Mouse (Mus musculus): ENCODE results near the gene AI413582. TPM values are rescaled to one million over a fixed set of nuclear protein-coding genes. Genes with fewer than 3 reads are reported as not detected.

The AI413582 gene
- polyA plus RNA-seq, 1 experiment from 2014 or later = 28.4 TPM

GRCm38 (mm10) chr17:27586661-27587060, 21.1 kb upstream of the AI413582 start:
- H3K4me3 ChIP-seq (ENCODE audit: low read depth, low read length) = no peak overlapping the region
- no peak overlapping the region for H3K9ac ChIP-seq (ENCODE audit: low read depth, low read length)
- H3K27me3 ChIP-seq (replicated peaks; ENCODE audit: control insufficient read depth, insufficient read depth, low read length) = no peaks in the 10 kb centered on the region
- 46% methylated on average over 9 of the region's 9 CpGs for WGBS
- H3K36me3 ChIP-seq (ENCODE audit: control insufficient read depth, insufficient read depth, low read length) = peaks cover 15% of the 10 kb centered on the region; the same call in 1 of the 2 replicates
- DNase-seq (ENCODE audit: low spot score) = no peak
- H3K9me3 ChIP-seq (ENCODE audit: control insufficient read depth, low read length) = no peaks in the 10 kb centered on the region
- no peak overlapping the region for H3K4me2 ChIP-seq
- peaks cover 43% of the 10 kb centered on the region for H3K4me1 ChIP-seq (replicated peaks; ENCODE audit: control insufficient read depth, insufficient read depth, low read length)
- no peak for ATAC-seq (replicated peaks; ENCODE audit: low FRiP score)
- H3K27ac ChIP-seq (ENCODE audit: low read depth, low read length) = no peak overlapping the region

GRCm38 (mm10) chr17:27583185-27583894, 17.8 kb upstream of the AI413582 start:
- no peak overlapping the region for H3K4me3 ChIP-seq (ENCODE audit: low read depth, low read length)
- DNase-seq (ENCODE audit: low spot score) = no peak
- H3K36me3 ChIP-seq (ENCODE audit: control insufficient read depth, insufficient read depth, low read length) = peaks cover 37% of the 10 kb centered on the region
- no peak overlapping the region for H3K4me2 ChIP-seq
- 68% methylated on average over 13 of the region's 13 CpGs for WGBS
- peaks cover 44% of the 10 kb centered on the region for H3K4me1 ChIP-seq (replicated peaks; ENCODE audit: control insufficient read depth, insufficient read depth, low read length)
- peak overlapping the region; percentile 8; the same call in 1 of the 2 replicates for H3K9ac ChIP-seq (ENCODE audit: low read depth, low read length)
- no peaks in the 10 kb centered on the region for H3K9me3 ChIP-seq (ENCODE audit: control insufficient read depth, low read length)
- peak overlapping the region; percentile 34; the same call in 1 of the 2 replicates for H3K27ac ChIP-seq (ENCODE audit: low read depth, low read length)
- ATAC-seq (replicated peaks; ENCODE audit: low FRiP score) = peak; percentile 77
- H3K27me3 ChIP-seq (replicated peaks; ENCODE audit: control insufficient read depth, insufficient read depth, low read length) = no peaks in the 10 kb centered on the region

- Histone ChIP-seq H3K4me3 (ENCODE audit: low read depth, low read length) (no peak overlapping the region), H3K27me3 (replicated peaks; ENCODE audit: control insufficient read depth, insufficient read depth, low read length) (no peaks in the 10 kb centered on the region), H3K9ac (ENCODE audit: low read depth, low read length) (no peak overlapping the region), H3K4me2 (no peak overlapping the region), H3K27ac (ENCODE audit: low read depth, low read length) (no peak overlapping the region), H3K36me3 (ENCODE audit: control insufficient read depth, insufficient read depth, low read length) (peaks cover 31% of the 10 kb centered on the region), H3K4me1 (replicated peaks; ENCODE audit: control insufficient read depth, insufficient read depth, low read length) (peaks cover 28% of the 10 kb centered on the region), H3K9me3 (ENCODE audit: control insufficient read depth, low read length) (no peaks in the 10 kb centered on the region)
- 63% methylated on average over 20 of the region's 20 CpGs for WGBS
- ATAC-seq (replicated peaks; ENCODE audit: low FRiP score) (peak; percentile 56), DNase-seq (ENCODE audit: low spot score) (no peak)
These were observed 15.0 kb upstream of the AI413582 start for GRCm38 (mm10) chr17:27580392-27581068.

DNA sequence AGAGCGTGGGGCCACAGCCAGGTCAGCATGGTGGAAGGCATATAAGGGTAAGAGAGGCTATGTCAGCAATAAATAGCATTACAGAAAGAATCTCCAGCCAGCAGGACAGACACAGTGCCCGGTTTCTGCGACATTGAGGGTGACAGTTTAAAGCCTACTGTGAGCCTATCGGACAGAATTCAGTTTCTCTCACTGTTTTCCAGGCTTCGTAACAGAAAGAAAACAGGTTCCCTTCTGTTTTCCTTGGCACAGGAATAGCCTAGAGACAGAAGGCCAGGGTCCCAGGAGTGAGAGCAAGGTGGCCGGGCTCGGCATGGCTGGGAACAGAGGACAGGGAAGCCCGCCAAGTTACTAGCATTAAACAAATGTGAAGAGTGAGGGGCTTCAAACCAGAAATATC, 14.3 kb upstream of the AI413582 start:
- WGBS = 96% methylated on average over 8 of the region's 8 CpGs
- no peak for ATAC-seq (replicated peaks; ENCODE audit: low FRiP score)
- Histone ChIP-seq H3K9me3 (ENCODE audit: control insufficient read depth, low read length) (no peaks in the 10 kb centered on the region), H3K4me2 (no peak overlapping the region), H3K9ac (ENCODE audit: low read depth, low read length) (no peak overlapping the region), H3K4me3 (ENCODE audit: low read depth, low read length) (no peak overlapping the region), H3K27ac (ENCODE audit: low read depth, low read length) (no peak overlapping the region), H3K4me1 (replicated peaks; ENCODE audit: control insufficient read depth, insufficient read depth, low read length) (peaks cover 35% of the 10 kb centered on the region), H3K27me3 (replicated peaks; ENCODE audit: control insufficient read depth, insufficient read depth, low read length) (no peaks in the 10 kb centered on the region), H3K36me3 (ENCODE audit: control insufficient read depth, insufficient read depth, low read length) (peaks cover 33% of the 10 kb centered on the region)
- DNase-seq (ENCODE audit: low spot score) = no peak

DNA sequence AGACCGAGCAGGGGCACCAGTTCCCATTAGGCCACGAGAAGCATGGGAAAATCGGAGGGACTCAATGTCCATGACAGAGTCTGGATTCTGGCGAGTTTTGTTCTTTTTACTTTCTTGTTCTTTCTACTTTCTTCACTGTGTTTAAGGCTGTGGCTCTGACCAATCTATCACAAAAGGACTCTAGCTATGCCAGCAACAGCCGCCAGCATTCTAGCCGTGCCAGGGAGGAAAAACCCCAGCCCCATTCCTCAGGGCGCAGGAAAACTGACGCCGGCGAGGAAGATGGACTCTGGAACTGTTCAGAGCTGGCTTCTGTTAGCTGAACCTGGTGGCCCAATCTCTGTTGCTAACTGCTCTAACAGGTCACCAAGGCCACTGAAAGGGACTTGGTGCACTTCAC, 12.9 kb upstream of the AI413582 start:
- H3K4me3 ChIP-seq (ENCODE audit: low read depth, low read length) = no peak overlapping the region
- H3K36me3 ChIP-seq (ENCODE audit: control insufficient read depth, insufficient read depth, low read length) = peaks cover 35% of the 10 kb centered on the region
- WGBS = 92% methylated on average over 10 of the region's 10 CpGs
- H3K27ac ChIP-seq (ENCODE audit: low read depth, low read length) = no peak overlapping the region
- no peaks in the 10 kb centered on the region for H3K27me3 ChIP-seq (replicated peaks; ENCODE audit: control insufficient read depth, insufficient read depth, low read length)
- H3K9me3 ChIP-seq (ENCODE audit: control insufficient read depth, low read length) = no peaks in the 10 kb centered on the region
- H3K4me2 ChIP-seq = no peak overlapping the region
- ATAC-seq (replicated peaks; ENCODE audit: low FRiP score) (no peak), DNase-seq (ENCODE audit: low spot score) (no peak)
- peaks cover 41% of the 10 kb centered on the region for H3K4me1 ChIP-seq (replicated peaks; ENCODE audit: control insufficient read depth, insufficient read depth, low read length)
- H3K9ac ChIP-seq (ENCODE audit: low read depth, low read length) = no peak overlapping the region

DNA sequence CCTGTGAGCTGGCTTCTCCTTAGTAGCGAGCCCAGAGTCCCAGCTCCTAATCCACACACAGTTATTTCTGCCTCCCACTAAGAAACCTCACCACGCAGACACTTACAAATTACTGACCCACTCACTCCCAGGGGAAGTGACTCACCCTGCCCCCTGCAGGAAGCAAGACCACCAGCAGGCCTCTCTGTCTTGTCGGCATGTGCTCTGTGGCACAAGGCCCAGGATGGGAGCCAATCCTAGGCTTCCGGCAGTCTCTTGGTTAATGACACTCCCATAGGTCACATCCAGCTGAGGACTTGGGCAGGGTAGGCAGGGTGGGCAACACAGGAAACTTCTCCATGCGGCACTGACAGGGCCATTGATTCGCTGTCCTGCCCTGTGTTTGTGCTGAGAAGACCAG, 11.9 kb upstream of the AI413582 start:
- Histone ChIP-seq H3K4me1 (replicated peaks; ENCODE audit: control insufficient read depth, insufficient read depth, low read length) (peaks cover 35% of the 10 kb centered on the region), H3K9ac (ENCODE audit: low read depth, low read length) (no peak overlapping the region), H3K4me2 (no peak overlapping the region), H3K4me3 (ENCODE audit: low read depth, low read length) (no peak overlapping the region), H3K27me3 (replicated peaks; ENCODE audit: control insufficient read depth, insufficient read depth, low read length) (no peaks in the 10 kb centered on the region), H3K27ac (ENCODE audit: low read depth, low read length) (no peak overlapping the region), H3K9me3 (ENCODE audit: control insufficient read depth, low read length) (no peaks in the 10 kb centered on the region), H3K36me3 (ENCODE audit: control insufficient read depth, insufficient read depth, low read length) (peaks cover 32% of the 10 kb centered on the region)
- no peak for ATAC-seq (replicated peaks; ENCODE audit: low FRiP score)
- no peak for DNase-seq (ENCODE audit: low spot score)
- WGBS = 76% methylated on average over 6 of the region's 6 CpGs

DNA sequence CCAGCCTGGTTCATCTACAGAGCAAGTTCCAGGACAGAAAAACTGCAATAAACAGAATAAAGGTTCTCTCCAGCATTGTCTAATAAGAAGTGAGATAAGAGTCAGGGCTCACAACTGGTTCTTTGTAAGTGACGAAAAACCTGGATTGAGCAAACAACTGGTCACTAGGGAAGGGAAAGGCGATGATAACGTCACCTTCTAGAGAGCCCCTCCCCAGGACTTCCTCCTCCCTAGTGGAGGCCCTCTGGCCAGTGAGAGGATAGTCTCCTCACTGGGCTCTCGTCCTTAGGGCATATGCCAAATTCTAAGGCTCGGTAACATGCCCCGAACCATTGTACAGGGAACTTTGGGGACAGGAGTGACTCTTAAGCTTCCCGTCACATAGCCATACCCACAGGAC, 10.5 kb upstream of the AI413582 start:
- WGBS = 78% methylated on average over 7 of the region's 7 CpGs
- Histone ChIP-seq H3K4me2 (no peak overlapping the region), H3K9ac (ENCODE audit: low read depth, low read length) (no peak overlapping the region), H3K9me3 (ENCODE audit: control insufficient read depth, low read length) (no peaks in the 10 kb centered on the region), H3K27me3 (replicated peaks; ENCODE audit: control insufficient read depth, insufficient read depth, low read length) (no peaks in the 10 kb centered on the region), H3K4me3 (ENCODE audit: low read depth, low read length) (no peak overlapping the region), H3K27ac (ENCODE audit: low read depth, low read length) (no peak overlapping the region), H3K4me1 (replicated peaks; ENCODE audit: control insufficient read depth, insufficient read depth, low read length) (peaks cover 31% of the 10 kb centered on the region), H3K36me3 (ENCODE audit: control insufficient read depth, insufficient read depth, low read length) (peaks cover 25% of the 10 kb centered on the region)
- ATAC-seq (replicated peaks; ENCODE audit: low FRiP score) (no peak), DNase-seq (ENCODE audit: low spot score) (no peak)

DNA sequence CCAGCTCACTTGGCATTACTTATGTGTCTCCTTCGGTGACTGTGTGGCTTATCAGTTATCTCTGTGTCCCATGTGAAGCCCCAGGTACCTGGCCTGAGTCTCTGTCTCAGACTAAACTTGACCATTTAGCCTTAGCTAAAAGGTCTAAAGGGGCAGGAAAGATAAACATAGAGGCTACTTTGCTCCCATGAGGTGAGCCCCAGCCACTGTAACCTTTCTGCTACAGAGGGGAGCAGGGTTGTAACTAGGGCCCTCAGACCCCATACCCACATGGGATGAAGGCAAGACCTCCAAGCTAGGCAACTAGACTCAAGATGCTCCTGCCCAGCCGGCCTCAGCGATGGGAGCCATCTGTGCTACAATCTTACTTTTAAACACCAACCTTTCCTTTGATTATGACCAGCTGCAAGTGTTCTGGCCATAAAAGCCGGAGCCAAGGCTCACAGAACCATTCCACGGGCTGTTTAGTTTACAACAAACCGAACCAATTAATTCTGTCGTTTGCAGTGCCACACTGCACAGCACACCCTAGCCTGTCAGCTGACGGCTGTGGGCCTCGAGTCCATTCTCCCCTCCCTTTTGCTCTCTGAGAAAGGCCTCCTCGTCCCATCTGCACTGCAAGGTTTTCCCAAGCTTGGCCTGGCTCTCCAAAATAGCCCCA, 9.7 kb upstream of the AI413582 start:
- Histone ChIP-seq H3K9me3 (ENCODE audit: control insufficient read depth, low read length) (no peaks in the 10 kb centered on the region), H3K27me3 (replicated peaks; ENCODE audit: control insufficient read depth, insufficient read depth, low read length) (no peaks in the 10 kb centered on the region), H3K36me3 (ENCODE audit: control insufficient read depth, insufficient read depth, low read length) (peaks cover 19% of the 10 kb centered on the region), H3K27ac (ENCODE audit: low read depth, low read length) (no peak overlapping the region; the same call in 1 of the 2 replicates), H3K4me3 (ENCODE audit: low read depth, low read length) (no peak overlapping the region), H3K4me1 (replicated peaks; ENCODE audit: control insufficient read depth, insufficient read depth, low read length) (peaks cover 25% of the 10 kb centered on the region), H3K9ac (ENCODE audit: low read depth, low read length) (0 out of 2 replicates have a peak overlapping the region, but pooled peaks have one; percentile 14), H3K4me2 (no peak overlapping the region)
- DNase-seq (ENCODE audit: low spot score) (no peak), ATAC-seq (replicated peaks; ENCODE audit: low FRiP score) (no peak)
- 73% methylated on average over 10 of the region's 10 CpGs for WGBS

Data from liver, embryonic 11.5 days (tissue).